Mouse (Mus musculus) frontal cortex, postnatal 10 days (tissue): ENCODE measurements around the gene Cox15.

Experiments used
- DNase-seq, 2 experiments: peaks; one replicate each; pipeline ENCODE4 v3.0.0; 2022; ENCODE audit warnings: low spot score in 2 of 2, mixed read lengths in 1 of 2

Gene Cox15

DNA sequence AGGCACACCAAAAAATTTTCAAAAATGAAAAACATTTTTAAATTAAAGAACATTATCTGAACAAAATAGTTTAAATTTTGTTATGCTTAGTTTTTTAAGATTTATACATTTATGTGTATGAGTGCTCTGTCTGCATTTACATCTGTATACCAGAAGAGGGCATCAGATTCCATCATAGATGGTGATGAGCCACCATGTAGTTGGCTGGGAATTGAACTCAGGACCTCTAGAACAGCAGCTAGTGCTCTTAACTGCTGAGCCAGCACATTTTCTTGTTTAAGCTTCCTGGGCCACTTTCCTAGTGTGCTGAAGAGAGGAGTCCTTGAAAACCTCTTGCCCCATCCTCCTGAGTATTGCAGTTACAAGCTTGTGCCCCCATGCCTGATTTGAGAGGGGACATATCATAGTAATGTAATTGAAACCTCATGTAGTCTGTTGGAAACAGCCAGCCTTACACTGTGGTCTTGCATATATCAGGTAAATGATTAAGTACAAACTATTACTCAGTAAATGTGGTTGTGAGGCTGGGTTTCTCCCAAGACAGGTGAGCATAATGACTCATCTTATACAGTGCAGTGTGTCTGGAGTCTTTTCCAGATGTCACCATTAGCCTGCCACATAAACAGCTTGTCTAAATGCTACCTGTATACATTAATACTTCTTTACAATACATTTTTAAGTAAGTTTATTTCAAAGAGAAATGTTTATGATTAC, 8.9 kb upstream of the Cox15 start:
- no peak for DNase-seq

DNA sequence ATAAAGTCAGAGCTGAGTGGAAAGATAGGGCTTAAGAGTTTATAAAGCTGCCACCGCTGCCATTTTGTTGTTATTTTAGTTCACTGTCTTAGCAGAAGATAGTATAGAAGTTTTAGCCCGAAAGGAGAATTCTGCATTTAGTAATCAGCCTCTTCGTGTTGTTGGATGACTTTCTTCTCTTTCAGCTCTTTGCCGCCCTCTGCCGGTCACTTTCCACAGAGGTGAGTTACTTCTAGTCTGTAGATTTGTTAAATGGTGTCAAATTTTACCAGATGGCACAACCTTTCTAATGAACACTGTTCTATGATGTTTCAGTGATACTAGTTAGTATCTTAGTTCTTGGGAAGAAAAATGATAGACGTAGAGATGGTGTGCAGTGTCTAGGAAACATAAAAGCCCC, 7.7 kb upstream of the Cox15 start:
- DNase-seq: peak in 1 of 2 experiments; percentile 34

DNA sequence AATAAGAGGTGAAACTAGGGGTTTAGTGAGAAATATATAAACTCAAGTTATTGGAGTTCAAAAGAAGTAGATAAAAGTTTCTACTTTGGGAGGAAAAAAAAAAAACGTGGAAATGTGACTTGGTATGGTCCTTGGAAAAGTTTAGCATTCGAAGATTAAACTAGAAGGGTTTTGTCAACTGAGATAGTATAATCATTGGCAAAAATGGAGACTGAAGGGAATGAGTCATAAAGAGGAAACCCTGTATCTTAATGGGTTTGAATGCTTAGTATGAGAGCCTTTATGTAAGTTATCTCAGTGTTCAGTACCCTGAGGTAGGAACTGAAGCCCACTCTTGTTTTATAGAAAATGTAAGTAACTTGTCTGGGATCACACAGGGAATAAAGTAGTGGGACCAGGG, 2.1 kb upstream of the Cox15 start:
- no peak for DNase-seq

DNA sequence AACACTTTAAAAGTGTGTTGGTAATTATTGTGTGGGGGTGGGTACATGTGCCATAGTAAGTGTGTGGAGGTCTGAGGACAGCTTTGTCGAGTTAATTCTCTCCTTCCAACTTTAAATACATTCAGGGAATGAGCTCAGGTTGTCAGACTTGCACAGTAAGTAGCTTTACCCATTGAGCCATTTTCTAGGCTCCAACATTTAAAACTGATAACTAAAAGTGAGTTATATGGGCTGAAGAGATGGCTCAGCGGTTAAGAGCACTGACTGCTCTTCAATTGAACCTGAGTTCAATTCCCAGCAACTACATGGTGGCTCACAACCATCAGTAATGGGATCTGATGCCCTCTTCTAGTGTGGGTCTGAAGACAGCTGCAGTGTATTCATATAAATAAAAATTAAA, 1.4 kb upstream of the Cox15 start:
- DNase-seq: no peak

DNA sequence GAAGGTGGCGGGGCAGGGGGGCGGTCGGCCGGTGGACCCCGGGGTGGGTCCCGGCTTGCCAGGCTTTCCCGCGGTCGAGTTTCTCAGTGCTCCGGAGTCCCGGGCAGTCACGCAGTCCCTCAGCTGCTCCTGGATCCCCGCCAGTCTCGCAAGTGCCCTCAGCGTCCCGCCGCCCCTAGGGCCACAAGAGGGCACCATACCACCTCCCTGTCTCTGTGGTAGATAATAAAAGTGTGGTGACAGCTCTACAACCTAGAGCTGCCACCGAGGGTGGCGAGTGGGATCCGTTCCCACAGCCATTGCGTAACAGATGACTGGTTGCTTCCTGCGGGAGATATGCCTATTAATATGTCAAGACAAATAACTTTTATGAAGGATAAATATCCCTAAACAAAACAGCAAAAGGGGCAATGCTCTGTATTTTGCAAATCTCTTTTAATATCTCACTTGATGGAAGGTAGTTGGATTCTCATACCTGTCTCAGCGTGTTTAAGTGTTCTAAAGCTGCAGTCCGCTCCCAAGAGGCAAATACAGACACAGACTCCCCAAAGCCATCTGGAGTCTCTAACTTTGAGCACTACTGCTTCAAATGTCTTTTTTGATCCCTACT, 531 bp upstream of the Cox15 start:
- DNase-seq: peak; percentile 82 to 85

DNA sequence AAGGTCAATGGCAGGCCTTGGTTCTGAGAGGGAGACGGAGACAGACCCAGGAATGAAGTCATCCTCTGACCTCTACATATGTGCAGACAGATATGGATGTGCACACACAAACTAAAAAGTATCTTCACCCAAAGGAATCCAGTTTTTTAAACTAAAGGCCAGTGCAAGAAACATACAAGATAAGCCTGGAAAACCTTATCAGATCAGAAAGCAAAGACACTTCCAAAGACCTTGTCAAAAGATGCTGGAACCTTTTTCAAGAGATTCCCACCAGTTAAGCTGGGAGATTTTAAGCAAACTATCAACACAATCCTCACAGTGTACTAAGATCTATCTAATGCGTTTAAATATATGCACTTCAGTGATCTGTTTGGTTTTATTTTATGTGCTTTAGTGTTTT, 2.8 kb downstream of the Cox15 start:
- DNase-seq: no peak

DNA sequence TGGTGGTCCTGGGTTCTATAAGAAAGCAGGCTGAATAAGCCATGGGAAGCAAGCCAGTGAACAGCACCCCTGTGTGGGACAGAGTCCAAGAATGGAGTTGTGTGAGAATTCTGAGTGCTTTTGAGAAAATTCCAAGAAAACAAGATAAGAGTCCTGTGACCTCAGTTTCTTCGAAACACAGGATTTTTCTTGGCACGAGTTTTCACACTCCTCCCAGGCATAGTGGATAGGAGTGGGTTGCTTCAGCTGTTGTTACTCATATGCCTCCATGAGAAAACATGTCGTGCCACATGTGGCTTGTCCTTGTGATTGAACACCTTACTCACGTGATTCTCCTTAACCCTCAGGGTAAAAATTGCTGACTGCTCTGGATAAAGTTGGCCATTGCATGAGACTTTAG, 4.9 kb downstream of the Cox15 start:
- DNase-seq: no peak

DNA sequence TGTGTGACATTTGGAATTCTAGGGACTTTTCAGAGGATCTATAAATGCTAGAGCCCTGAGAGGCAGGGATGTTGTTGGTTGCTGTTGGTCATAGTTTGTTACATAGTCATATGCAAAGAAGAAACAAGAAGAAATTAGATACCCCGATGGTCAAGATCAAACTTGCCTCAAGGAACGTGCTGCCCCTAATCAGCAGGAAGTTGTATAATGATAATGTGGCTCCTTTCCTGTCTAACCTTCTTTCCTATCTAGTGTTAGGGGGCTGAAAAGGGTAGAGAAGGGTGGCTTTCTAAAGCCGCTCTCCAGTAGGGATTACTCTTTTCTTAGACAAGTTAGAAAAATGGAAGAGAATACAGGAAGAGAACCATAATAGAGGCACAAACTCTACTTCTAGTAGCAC, 7.1 kb downstream of the Cox15 start:
- no peak for DNase-seq

DNA sequence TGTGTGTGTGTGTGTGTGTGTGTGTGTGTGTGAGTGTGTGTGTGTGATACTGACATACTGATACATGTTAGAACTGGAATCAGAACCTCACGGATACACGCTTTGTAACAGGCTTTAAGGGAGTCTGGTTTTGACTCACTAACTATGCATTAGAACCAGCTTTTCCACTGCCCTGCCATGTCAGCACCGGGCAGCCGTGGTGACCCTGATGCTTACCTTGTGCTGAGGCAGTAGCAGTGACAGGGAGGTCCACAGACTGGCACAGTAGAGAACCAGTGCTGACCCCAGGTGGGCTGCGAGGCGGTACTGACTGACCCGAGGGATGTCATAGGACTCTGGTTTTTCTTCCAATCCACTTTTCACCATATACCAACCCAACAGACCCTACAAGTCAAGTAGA, 9.4 kb downstream of the Cox15 start:
- DNase-seq: no peak

DNA sequence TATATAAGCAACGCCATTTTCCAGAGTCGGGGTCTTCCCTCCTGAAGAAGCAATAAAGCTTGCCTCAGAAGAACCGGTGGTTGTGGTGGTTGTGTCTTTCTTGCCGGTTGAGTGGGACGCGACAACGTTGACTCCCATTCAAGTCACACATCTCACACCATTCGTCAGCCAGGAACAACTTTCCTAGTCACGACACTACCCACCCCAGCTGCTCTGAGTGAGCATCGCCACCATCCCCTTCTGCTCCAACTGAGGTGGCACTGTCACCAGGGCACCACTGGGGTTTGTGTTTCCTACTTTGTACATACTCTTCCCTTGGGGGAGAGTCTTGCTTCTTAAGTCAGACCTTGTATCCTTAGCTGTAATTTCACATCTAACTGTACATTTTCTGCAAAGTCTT, 14.4 kb downstream of the Cox15 start:
- no peak for DNase-seq

DNA sequence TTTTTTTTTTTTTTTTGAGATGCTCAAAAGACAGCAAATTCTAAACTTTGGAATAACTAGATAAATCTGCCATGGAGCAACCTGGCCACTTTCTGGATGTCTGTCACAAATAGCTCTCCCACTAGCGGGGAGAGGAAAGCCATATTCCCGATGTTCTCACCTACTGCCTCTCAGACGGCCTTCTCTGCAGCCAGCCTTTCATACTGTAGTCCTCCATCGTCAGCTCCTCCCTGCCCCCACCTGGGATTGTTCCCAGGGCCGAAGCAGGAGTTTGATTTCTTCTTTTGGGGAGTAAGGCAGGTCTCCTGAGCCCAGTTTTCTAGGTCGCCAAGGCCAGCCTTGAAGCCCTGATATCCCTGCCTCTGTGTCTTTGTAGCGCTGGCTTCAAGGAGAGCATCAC, 21.6 kb downstream of the Cox15 start:
- no peak for DNase-seq

DNA sequence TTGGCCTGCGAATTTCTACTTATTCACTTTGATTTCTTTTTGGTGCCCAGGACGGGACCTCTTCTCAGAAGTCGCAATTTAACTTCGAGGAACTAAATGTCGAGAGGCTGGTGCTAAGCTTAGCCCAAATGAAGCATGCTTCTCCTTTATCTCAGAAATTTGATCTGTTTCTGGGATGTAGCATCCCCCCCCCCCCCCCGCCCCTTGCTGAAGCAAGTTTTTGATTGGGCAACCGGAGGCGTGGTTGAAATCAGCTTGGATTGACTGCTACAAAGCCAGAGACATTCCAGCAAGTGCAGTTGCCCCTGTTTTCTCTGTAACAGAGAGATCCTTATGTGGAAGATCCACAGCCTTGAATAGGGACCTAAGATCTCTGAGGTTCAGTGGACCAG, 22.8 kb downstream of the Cox15 start:
- DNase-seq: no peak

DNA sequence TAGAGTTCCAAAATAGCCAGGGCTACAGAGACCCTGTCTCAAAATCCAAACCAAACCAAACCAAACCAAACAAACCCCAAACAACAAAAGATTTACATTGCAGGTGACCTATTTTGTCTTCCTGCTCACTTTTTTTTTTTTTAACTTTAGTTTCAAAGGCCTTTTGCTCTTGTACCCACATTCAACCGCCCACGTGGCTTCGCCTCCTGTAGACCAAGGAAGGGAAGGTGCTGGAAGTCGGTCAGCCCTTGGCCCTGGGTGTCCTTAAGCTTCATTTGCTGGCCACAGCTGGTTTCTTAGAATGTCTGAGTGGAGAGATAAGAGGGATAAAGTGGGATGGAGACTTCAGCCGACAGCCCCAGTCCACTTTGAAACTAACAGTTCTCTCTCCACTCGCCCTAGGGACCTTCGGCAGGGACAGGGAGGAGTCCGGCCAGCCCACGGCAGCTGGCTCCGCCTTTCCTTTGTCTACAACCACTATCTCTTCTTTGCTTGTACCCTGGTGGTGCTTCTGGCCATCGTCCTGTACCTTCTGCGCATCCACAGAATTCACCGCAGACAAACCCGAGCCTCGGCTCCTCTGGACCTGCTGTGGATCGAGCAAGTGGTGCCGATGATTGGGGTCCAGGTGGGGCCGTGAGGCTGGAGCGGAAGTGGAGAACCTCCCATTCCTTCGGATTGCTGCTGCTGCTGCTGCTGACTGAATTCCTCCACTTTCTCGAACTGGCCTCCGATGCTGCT, 23.3 kb downstream of the Cox15 start:
- DNase-seq: no peak

DNA sequence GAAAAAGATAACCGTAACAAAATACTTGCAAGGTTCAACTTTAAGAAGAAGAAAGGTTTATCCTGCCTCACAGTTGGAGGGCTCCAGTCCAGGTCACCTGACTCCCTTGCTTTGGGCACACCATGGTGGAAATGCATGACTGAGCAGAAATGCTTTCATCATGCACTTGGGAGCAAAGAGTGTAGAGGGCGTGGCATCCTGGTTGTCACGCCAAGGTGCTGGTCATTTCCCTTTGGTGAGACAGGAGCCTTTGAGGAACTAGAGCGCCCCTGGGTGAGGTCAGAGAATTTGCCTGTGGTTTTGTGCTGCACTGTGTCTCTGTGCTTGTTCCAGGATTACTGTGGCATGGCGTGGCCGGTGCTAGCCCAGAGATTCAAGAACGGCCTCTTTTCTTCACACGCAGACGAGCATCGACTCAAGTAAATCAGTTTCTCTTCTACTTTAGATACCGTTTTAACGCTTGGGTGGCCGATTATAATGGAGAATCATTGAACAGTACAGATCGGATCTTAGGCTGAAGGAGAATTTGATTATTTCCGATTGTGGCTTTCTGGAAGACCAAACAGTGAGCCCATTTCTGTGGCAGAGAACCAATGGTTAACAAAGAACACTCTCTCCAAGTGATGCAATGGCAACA, 26.2 kb downstream of the Cox15 start:
- DNase-seq: no peak

DNA sequence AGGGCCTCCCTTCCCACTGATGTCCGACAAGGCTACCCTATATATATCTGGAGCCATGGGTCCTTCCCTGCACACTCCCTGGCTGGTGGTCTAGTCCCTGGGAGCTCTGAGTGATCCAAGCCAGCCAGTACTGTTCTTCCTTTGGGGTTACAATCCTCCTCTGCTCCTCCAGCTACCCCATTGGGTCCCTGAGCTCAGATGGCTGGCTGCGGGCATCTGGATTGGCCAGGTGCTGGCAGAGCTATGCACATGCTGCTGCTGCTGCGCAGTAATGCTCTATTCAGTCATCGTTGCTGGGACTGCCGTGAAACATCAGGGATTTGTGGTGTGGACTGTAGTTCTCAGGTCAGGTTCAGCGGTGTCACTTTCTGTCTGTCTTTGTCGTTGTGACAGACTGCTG, 28.0 kb downstream of the Cox15 start:
- DNase-seq: no peak

DNA sequence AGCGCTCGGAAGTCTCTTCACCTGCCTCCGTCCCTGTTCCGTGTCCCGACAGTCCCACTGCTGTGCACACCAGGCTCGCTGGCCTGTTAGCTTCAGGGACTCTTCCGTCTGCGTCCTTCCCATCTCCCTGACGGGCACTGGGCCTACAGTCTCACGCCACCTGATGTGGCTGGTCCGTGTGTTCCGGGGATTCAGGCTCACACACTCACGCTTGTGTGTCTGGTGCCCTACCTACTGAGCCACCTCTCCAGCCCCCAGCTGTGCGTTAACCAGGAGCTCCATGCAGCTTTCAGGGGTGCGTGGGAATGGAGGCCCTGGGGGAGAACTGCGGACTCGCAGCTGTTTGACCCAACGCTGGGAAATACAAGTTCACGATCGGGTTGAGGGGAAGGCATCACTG, 28.6 kb downstream of the Cox15 start:
- DNase-seq: no peak

DNA sequence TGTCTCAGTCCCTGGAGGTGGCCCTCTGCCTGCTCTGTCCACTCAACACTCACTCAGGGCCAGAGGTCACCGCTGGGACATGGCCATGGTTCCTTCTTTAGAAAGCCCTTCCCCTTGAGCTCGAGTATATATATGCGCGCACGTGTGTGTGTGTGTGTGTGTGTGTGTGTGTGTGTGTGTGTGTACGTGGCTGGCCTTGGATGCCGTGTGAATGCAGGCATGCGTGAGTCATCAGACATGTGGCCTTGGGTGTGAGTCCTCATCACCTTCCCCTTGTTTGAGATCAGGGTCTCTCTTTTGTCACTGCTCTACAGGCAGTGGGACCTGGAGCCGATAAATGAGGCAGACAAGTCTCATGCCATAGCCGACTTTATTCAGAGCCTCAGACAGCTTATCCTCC, 29.3 kb downstream of the Cox15 start:
- no peak for DNase-seq

DNA sequence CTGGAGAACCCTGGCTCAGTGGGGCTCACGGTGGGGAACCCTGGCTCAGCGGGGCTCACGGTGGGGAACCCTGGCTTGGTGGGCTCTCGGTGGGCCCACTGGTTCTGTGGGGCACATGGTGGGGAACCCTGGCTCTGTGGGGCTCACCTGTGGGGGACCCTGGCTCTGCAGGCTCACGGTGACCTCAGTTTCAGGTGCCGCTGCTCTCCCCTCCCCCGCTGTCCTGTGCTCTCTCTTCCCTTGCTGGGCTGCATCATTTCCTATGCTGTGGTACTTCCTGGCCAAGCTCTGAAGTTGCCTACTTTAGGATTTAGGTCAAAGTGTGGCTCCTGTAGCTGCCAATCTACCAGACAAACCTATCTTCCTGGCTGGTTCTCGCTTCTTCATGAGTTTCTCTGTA, 29.9 kb downstream of the Cox15 start:
- no peak for DNase-seq

DNA sequence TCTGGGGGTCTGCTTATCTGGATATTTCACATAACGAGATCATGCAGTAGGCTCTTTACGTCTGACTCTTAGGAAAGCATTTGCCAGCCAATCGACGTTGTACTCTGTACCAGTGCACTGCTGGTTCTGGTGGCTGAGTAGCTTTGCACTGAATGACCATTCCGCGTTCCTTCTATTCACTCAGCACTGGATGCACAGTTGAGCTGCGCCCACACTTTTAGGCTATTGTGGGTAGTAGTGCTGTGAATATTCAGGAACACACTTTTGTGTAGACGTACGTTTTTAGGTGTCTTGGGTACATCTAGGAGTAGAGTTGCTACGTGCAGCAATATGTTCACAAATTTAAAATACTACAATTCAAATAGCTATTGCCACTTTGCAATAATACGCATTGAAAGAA, 32.7 kb downstream of the Cox15 start:
- no peak for DNase-seq

DNA sequence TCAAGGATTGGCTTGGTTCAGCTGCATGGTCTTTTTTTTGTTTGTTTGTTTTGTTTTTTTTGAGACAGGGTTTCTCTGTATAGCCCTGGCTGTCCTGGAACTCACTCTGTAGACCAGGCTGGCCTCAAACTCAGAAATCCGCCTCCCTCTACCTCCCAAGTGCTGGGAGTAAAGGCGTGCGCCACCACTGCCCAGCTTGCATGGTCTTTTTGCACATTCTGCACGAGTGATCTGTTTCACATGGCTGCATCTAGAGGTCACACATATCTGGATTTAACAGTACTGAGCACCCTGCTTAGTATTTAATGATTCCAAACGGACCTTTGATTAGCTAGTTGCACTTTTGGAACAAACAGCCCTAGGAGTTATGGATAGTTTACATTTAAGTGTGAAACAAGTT, 40.8 kb downstream of the Cox15 start:
- DNase-seq: no peak

DNA sequence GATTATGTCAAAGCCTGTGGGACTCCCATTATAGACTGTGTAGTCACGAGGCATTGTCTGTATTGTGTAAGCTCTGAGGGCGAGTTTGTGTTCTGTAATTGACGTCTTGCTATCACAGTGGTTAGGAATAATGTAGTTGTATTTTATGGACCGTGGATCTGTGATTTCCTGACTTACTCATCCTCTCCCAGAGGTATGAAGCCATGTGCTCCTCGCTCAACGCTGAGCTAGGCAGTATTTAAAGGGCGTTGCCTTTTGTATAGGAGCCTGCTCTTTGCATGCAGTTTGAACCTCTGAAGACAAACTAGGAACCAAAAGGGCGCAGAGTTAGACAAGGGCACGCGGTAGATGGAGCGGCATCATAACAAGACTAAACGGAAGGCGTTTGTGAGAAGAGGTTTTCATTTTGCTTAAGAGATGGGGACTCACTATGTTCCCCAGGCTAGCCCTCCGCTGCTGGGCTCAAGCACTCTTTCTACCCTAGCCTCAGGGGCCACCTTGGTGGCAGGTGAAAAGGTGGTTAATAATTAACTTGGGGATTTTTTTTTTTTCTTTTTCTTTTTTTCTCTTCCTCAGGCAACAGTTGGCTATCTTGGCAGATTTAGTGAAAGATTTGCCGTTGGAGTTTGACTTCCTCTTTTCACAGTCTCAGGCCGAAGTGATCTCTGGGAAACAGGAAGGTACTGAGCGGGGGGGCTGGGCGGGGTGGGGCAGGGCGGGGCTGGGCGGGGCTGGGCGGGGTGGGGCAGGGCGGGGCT, 41.5 kb downstream of the Cox15 start:
- no peak for DNase-seq

DNA sequence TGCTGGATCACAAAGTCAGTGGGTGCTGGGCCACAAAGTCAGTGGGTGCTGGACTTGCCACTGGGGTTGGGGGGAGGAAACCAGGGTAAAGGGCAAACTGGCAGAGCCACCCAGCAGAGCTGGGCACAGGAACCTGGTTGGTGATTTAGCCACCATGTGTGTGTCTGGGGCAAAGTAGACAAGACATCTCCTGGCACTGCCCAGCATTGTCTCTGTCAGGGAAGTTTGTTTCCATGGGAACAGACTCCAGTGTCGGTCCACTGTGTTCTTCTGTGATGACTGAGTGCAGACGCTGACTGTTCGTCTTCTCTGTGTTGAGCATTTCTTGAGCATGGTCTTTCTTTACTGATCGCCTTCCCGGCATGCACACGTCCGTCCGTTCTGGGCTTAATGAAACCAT, 43.5 kb downstream of the Cox15 start:
- DNase-seq: no peak
